Mouse (Mus musculus) embryonic facial prominence, embryonic 13.5 days (tissue): Measurements from ENCODE around the gene Caln1. TPM values are rescaled to one million over a fixed set of nuclear protein-coding genes. Genes with fewer than 3 reads are reported as not detected.

Experiments
- ATAC-seq: fragments of 200-750 bp; cut with Nextera tagmentation; 2 replicates; pipeline ENCODE4 v1.8.0; 2017; ENCODE audit warnings: low read depth; ENCODE audit not compliant: insufficient number of reproducible peaks, insufficient read depth, low FRiP score, low TSS enrichment
- H3K27ac ChIP-seq: fragments of 300-500 bp; sonication (generic); 2 replicates; pipeline ENCODE4 v1.5.1; 2015; ENCODE audit warnings: moderate library complexity, mild to moderate bottlenecking, inconsistent platforms
- H3K27me3 ChIP-seq: fragments of 300-500 bp; sonication (generic); 2 replicates; pipeline ENCODE4 v1.6.1; 2015; ENCODE audit warnings: mild to moderate bottlenecking, inconsistent platforms
- H3K36me3 ChIP-seq: fragments of 300-500 bp; sonication (generic); 2 replicates; pipeline ENCODE4 v1.6.1; 2015; ENCODE audit warnings: mild to moderate bottlenecking, inconsistent platforms
- H3K4me1 ChIP-seq: fragments of 300-500 bp; sonication (generic); 2 replicates; pipeline ENCODE4 v1.6.1; 2015; ENCODE audit warnings: inconsistent platforms
- H3K4me2 ChIP-seq: fragments of 300-500 bp; sonication (generic); 2 replicates; pipeline ENCODE4 v1.6.1; 2015; ENCODE audit warnings: moderate library complexity, mild to moderate bottlenecking, inconsistent platforms
- H3K4me3 ChIP-seq: fragments of 300-500 bp; sonication (generic); 2 replicates; pipeline ENCODE4 v1.5.1; 2015; ENCODE audit warnings: mild to moderate bottlenecking, inconsistent platforms
- H3K9ac ChIP-seq: fragments of 300-500 bp; sonication (generic); 2 replicates; pipeline ENCODE4 v1.6.1; 2015; ENCODE audit warnings: mild to moderate bottlenecking, inconsistent platforms
- H3K9me3 ChIP-seq: fragments of 300-500 bp; sonication (generic); 2 replicates; pipeline ENCODE4 v1.6.1; 2016; ENCODE audit warnings: inconsistent platforms
- WGBS: fragments of 180-500 bp; shearing (Covaris S2); methylation state at CpG from one replicate; pipeline ENCODE4 v1.1.7; 2015; ENCODE audit warnings: mixed read lengths; 5-methylcytosine and 5-hydroxymethylcytosine counted together
- polyA plus RNA-seq: library from polyadenylated mRNA; unstranded; fragments of >200 nt; fragmentation: Nextera tagmentation; extraction: Ambion mirVana; gene quantifications from 2 replicates; pipeline ENCODE4 v1.2.1, GENCODE M21; 2015

Gene Caln1
- polyA plus RNA-seq, 1 experiment from 2014 or later, result 2.7 TPM

GRCm38 (mm10) chr5:130869869-130870268, 500.6 kb downstream of the Caln1 start:
- Histone ChIP-seq H3K9me3 (no peaks in the 10 kb centered on the region; the same call in 1 of the 2 replicates), H3K27ac (no peak overlapping the region), H3K4me3 (no peak overlapping the region), H3K27me3 (no peaks in the 10 kb centered on the region), H3K9ac (no peak overlapping the region), H3K4me2 (no peak overlapping the region), H3K36me3 (no peaks in the 10 kb centered on the region), H3K4me1 (no peaks in the 10 kb centered on the region)
- WGBS, result 86% methylated on average over 1 of the region's 1 CpGs
- ATAC-seq, result no peak

GRCm38 (mm10) chr5:130871086-130871485, 501.8 kb downstream of the Caln1 start:
- no peak overlapping the region for H3K4me2 ChIP-seq
- no peak overlapping the region for H3K9ac ChIP-seq
- H3K4me1 ChIP-seq, result no peaks in the 10 kb centered on the region
- H3K9me3 ChIP-seq, result no peaks in the 10 kb centered on the region; the same call in 1 of the 2 replicates
- H3K27ac ChIP-seq, result no peak overlapping the region
- ATAC-seq, result no peak
- no peak overlapping the region for H3K4me3 ChIP-seq
- WGBS, result 61% methylated on average over 8 of the region's 8 CpGs
- H3K27me3 ChIP-seq, result no peaks in the 10 kb centered on the region
- no peaks in the 10 kb centered on the region for H3K36me3 ChIP-seq

GRCm38 (mm10) chr5:130875391-130875790, 506.1 kb downstream of the Caln1 start:
- no peak for ATAC-seq
- 94% methylated on average over 3 of the region's 3 CpGs for WGBS

GRCm38 (mm10) chr5:130880331-130880730, 511.1 kb downstream of the Caln1 start:
- Histone ChIP-seq H3K4me2 (no peak overlapping the region), H3K9ac (no peak overlapping the region), H3K9me3 (0 out of 2 replicates have a peak, but pooled peaks cover 7% of the 10 kb centered on the region), H3K4me3 (no peak overlapping the region), H3K27ac (no peak overlapping the region), H3K36me3 (no peaks in the 10 kb centered on the region), H3K4me1 (no peaks in the 10 kb centered on the region), H3K27me3 (no peaks in the 10 kb centered on the region)
- ATAC-seq, result no peak
- WGBS, result 85% methylated on average over 5 of the region's 5 CpGs

More at GRCm38 (mm10) chr5:130875391-130875790, 506.1 kb downstream of the Caln1 start:
- 0 out of 2 replicates have a peak, but pooled peaks cover 7% of the 10 kb centered on the region for H3K9me3 ChIP-seq
- H3K9ac ChIP-seq, result no peak overlapping the region
- H3K4me3 ChIP-seq, result no peak overlapping the region
- H3K4me2 ChIP-seq, result no peak overlapping the region
- H3K27me3 ChIP-seq, result no peaks in the 10 kb centered on the region
- H3K36me3 ChIP-seq, result no peaks in the 10 kb centered on the region
- no peaks in the 10 kb centered on the region for H3K4me1 ChIP-seq
- H3K27ac ChIP-seq, result no peak overlapping the region

DNA sequence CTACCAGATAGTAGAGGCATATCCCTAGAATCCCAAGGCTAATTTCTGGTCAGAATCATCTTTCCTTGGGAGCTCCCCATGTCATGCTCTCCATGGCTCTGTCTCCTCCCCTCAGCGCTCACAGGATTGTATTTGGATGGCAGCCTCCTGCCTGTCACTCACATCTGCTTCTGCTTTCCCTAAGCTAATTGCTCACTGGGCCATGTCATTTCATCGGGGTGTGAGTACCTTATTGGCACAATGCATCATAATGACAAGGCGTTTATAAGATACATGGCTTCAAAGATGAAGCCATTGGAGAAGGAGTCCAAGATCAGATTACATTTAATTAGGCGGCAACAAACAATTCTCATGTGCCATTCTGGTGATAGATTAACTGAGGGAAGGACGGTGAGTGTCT, 522.5 kb downstream of the Caln1 start:
- Histone ChIP-seq H3K4me1 (peaks cover 4% of the 10 kb centered on the region; the same call in 1 of the 2 replicates), H3K4me3 (no peak overlapping the region), H3K27ac (no peak overlapping the region), H3K9ac (no peak overlapping the region), H3K4me2 (no peak overlapping the region), H3K9me3 (no peaks in the 10 kb centered on the region), H3K27me3 (no peaks in the 10 kb centered on the region), H3K36me3 (no peaks in the 10 kb centered on the region)
- WGBS, result 60% methylated on average over 5 of the region's 5 CpGs
- no peak for ATAC-seq

DNA sequence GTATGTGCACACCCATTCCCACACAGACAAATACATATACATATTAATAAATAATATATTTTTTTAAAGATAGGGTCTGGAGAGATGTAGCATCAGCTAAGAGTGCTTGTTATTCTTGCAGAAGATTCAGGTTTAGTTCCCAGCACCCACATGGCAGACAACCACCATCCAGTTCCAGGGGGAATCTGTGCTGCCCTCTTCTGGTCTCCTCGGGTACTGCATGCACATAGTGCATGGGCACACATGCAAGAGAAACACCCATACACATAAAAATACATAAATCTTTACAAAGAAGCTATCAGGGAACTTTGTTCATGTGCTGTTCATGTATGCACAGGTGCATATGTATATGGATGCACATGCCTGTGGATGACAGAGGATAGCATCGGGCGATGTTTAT, 526.7 kb downstream of the Caln1 start:
- 94% methylated on average over 3 of the region's 3 CpGs for WGBS

More for the DNA sequence above, 526.7 kb downstream of the Caln1 start:
- Histone ChIP-seq H3K4me3 (no peak overlapping the region), H3K27ac (no peak overlapping the region), H3K4me1 (peaks cover 4% of the 10 kb centered on the region; the same call in 1 of the 2 replicates), H3K4me2 (no peak overlapping the region), H3K36me3 (no peaks in the 10 kb centered on the region), H3K27me3 (no peaks in the 10 kb centered on the region), H3K9ac (no peak overlapping the region), H3K9me3 (no peaks in the 10 kb centered on the region)
- ATAC-seq, result no peak

Other genes starting within 250 kb of the Caln1 start
- gene Kctd7, start 224.6 kb upstream of the Caln1 start, polyA plus RNA-seq, result 6.1 and 7.2 TPM in 2 replicates
- gene Rabgef1, start 197.7 kb upstream of the Caln1 start, polyA plus RNA-seq, result 25.8 and 28.0 TPM in 2 replicates
- gene Tmem248, start 152.4 kb upstream of the Caln1 start, polyA plus RNA-seq, result 31.8 and 33.3 TPM in 2 replicates
- 66.5 and 68.9 TPM in 2 replicates for gene Sbds, start 113.9 kb upstream of the Caln1 start, polyA plus RNA-seq
- 26.6 and 27.1 TPM in 2 replicates for gene Tyw1, start 113.8 kb upstream of the Caln1 start, polyA plus RNA-seq
- not detected in 2 replicates for gene A330070K13Rik, start 15.2 kb downstream of the Caln1 start, polyA plus RNA-seq